Mouse (Mus musculus) T-helper 1 cell (primary cell): Measurements from ENCODE around the gene Plppr3.
"Not testable (repeated sequence)": the region's sequence is repeated elsewhere in the genome, so short reads cannot be mapped to it uniquely, and the experiment has no call there.

Source experiments
- in situ Hi-C: fragments of 300-600 bp; cut with MboI, MseI; formaldehyde crosslinking; loops from one replicate; pipeline ENCODE4 v1.15.1; 2025; ENCODE audit warnings: high pct_unique_total_duplicates

Plppr3 gene

GRCm38 (mm10) chr10:79906712-79907111 is 32.3 kb upstream of the Plppr3 start:
- in situ Hi-C loops, result no loop called here

- in situ Hi-C loops, result no loop called here
Observed at GRCm38 (mm10) chr10:79900951-79901410, 26.5 kb upstream of the Plppr3 start.

- in situ Hi-C loops, result no loop called here
Observed at GRCm38 (mm10) chr10:79897316-79898245, 23.1 kb upstream of the Plppr3 start.

GRCm38 (mm10) chr10:79896814-79897213 is 22.4 kb upstream of the Plppr3 start:
- in situ Hi-C loops, result no loop called here

GRCm38 (mm10) chr10:79896306-79896705 is 21.9 kb upstream of the Plppr3 start:
- in situ Hi-C loops, result no loop called here

GRCm38 (mm10) chr10:79892451-79893118 is 18.2 kb upstream of the Plppr3 start:
- in situ Hi-C loops, result not testable (repeated sequence)

- in situ Hi-C loops, result no loop called here
Observed at GRCm38 (mm10) chr10:79890670-79891069, 16.2 kb upstream of the Plppr3 start, which contains the start of gene Cfd. TSS of gene Cfd (plus strand) at chr10:79890853.

- in situ Hi-C loops, result loop anchor here (5.0 kb wide), 1 partner anchor 63 kb away; no protein-coding TSS in a partner anchor
Observed at GRCm38 (mm10) chr10:79889386-79889785, 15.0 kb upstream of the Plppr3 start.

GRCm38 (mm10) chr10:79886611-79887010 is 12.2 kb upstream of the Plppr3 start:
- in situ Hi-C loops, result loop anchor here (5.0 kb wide), 1 partner anchor 66 kb away; no protein-coding TSS in a partner anchor

- in situ Hi-C loops, result loop anchor here (5.0 kb wide), 1 partner anchor 66 kb away; no protein-coding TSS in a partner anchor
Observed at GRCm38 (mm10) chr10:79886054-79886453, 11.6 kb upstream of the Plppr3 start, which contains the start of gene Elane. TSS of gene Elane (plus strand) at chr10:79886247.

- in situ Hi-C loops, result loop anchor here (5.0 kb wide), 1 partner anchor 67 kb away; no protein-coding TSS in a partner anchor
Observed at GRCm38 (mm10) chr10:79884938-79885337, 10.5 kb upstream of the Plppr3 start.

GRCm38 (mm10) chr10:79884446-79884845 is 10.0 kb upstream of the Plppr3 start:
- in situ Hi-C loops, result no loop called here

GRCm38 (mm10) chr10:79883297-79884084 is 9.1 kb upstream of the Plppr3 start:
- in situ Hi-C loops, result no loop called here

- in situ Hi-C loops, result no loop called here
Observed at GRCm38 (mm10) chr10:79881981-79882380, 7.5 kb upstream of the Plppr3 start.

GRCm38 (mm10) chr10:79880721-79881120 is 6.3 kb upstream of the Plppr3 start:
- in situ Hi-C loops, result no loop called here

GRCm38 (mm10) chr10:79879527-79879926 is 5.1 kb upstream of the Plppr3 start:
- in situ Hi-C loops, result no loop called here

GRCm38 (mm10) chr10:79877757-79878156 is 3.3 kb upstream of the Plppr3 start:
- in situ Hi-C loops, result no loop called here

GRCm38 (mm10) chr10:79877174-79877573 is 2.7 kb upstream of the Plppr3 start:
- in situ Hi-C loops, result no loop called here

GRCm38 (mm10) chr10:79873715-79874289 is 632 bp downstream of the Plppr3 start:
- in situ Hi-C loops, result no loop called here

GRCm38 (mm10) chr10:79873313-79873712 is 1.1 kb downstream of the Plppr3 start:
- in situ Hi-C loops, result no loop called here

GRCm38 (mm10) chr10:79872862-79873261 is 1.6 kb downstream of the Plppr3 start:
- in situ Hi-C loops, result no loop called here
